Mouse (Mus musculus) liver, embryonic 16.5 days (tissue): ENCODE results near the gene Gnb1l. TPM values are rescaled to one million over a fixed set of nuclear protein-coding genes. Genes with fewer than 3 reads are reported as not detected.
A peak's percentile ranks its signal among the peaks of the same experiment; 100 is the strongest.

Experiments
- ATAC-seq: fragments of 200-750 bp; cut with Nextera tagmentation; 2 replicates; pipeline ENCODE4 v1.8.0; 2017; ENCODE audit warnings: low read depth, mild to moderate bottlenecking, moderate number of reproducible peaks, moderate library complexity
- H3K27ac ChIP-seq: fragments of 300-500 bp; sonication (generic); 2 replicates; pipeline ENCODE4 v1.5.1; 2014; ENCODE audit warnings: mild to moderate bottlenecking, low read length
- H3K27me3 ChIP-seq: fragments of 300-500 bp; sonication (generic); 2 replicates; pipeline ENCODE4 v1.6.1; 2014; ENCODE audit warnings: low read depth, low read length, mixed read lengths; ENCODE audit not compliant: control insufficient read depth, insufficient read depth
- H3K36me3 ChIP-seq: fragments of 300-500 bp; sonication (generic); 2 replicates; pipeline ENCODE4 v1.6.1; 2014; ENCODE audit warnings: mild to moderate bottlenecking; ENCODE audit not compliant: control insufficient read depth, insufficient read depth
- H3K4me1 ChIP-seq: fragments of 300-500 bp; sonication (generic); 2 replicates; pipeline ENCODE4 v1.6.1; 2014; ENCODE audit warnings: low read depth, low read length, mixed read lengths; ENCODE audit not compliant: control insufficient read depth
- H3K4me2 ChIP-seq: fragments of 300-500 bp; sonication (generic); 2 replicates; pipeline ENCODE4 v1.6.1; 2014; ENCODE audit warnings: low read depth, low read length, mixed read lengths
- H3K4me3 ChIP-seq: fragments of 300-500 bp; sonication (generic); 2 replicates; pipeline ENCODE4 v1.5.1; 2014; ENCODE audit warnings: low read depth, mild to moderate bottlenecking, low read length
- H3K9ac ChIP-seq: fragments of 300-500 bp; sonication (generic); 2 replicates; pipeline ENCODE4 v1.6.1; 2014; ENCODE audit warnings: low read depth, low read length
- H3K9me3 ChIP-seq: fragments of 300-500 bp; sonication (generic); replicated peaks from 2 replicates; pipeline ENCODE4 v1.6.1; 2016; ENCODE audit warnings: low read length; ENCODE audit not compliant: control insufficient read depth
- WGBS: fragments of 180-500 bp; shearing (Covaris S2); extraction: QIAGEN DNeasy Blood & Tissue Kit; methylation state at CpG from one replicate; pipeline ENCODE4 v1.1.7; 2014; ENCODE audit not compliant: insufficient replicate concordance; 5-methylcytosine and 5-hydroxymethylcytosine counted together
- polyA plus RNA-seq: library from polyadenylated mRNA; unstranded; fragments of >200 nt; fragmentation: Nextera tagmentation; extraction: Ambion mirVana; gene quantifications from 2 replicates; pipeline ENCODE4 v1.2.1, GENCODE M21; 2015

Gene Gnb1l
- 6.1 and 6.3 TPM in 2 replicates for polyA plus RNA-seq

- Histone ChIP-seq H3K4me3 (peak within 1 kb of the TSS; percentile 81), H3K27ac (peak within 1 kb of the TSS; percentile 73), H3K36me3 (peaks cover 9% of the 10 kb centered on the region), H3K4me1 (peaks cover 16% of the 10 kb centered on the region), H3K9ac (peak within 1 kb of the TSS; percentile 89), H3K4me2 (peak within 1 kb of the TSS; percentile 92), H3K9me3 (no peaks in the 10 kb centered on the region), H3K27me3 (no peaks in the 10 kb centered on the region)
- ATAC-seq = peak; percentile 97
- WGBS = under 1% methylated on average over 51 of the region's 51 CpGs
These were observed at the start of gene Gnb1l, which contains the start of gene Rtl10 for GRCm38 (mm10) chr16:18498558-18498990. TSS of gene Gnb1l (plus strand) at chr16:18498713. TSS of gene Rtl10 (plus strand) at chr16:18498901.

- no peak for ATAC-seq
- H3K9me3 ChIP-seq = no peaks in the 10 kb centered on the region
- peaks cover 66% of the 10 kb centered on the region for H3K36me3 ChIP-seq
- no peak overlapping the region for H3K27ac ChIP-seq
- no peak overlapping the region for H3K9ac ChIP-seq
- no peak overlapping the region for H3K4me2 ChIP-seq
- 88% methylated on average over 4 of the region's 4 CpGs for whole genome bisulfite sequencing
- no peaks in the 10 kb centered on the region for H3K27me3 ChIP-seq
- no peak overlapping the region for H3K4me3 ChIP-seq
- H3K4me1 ChIP-seq = no peaks in the 10 kb centered on the region
These were observed 49.5 kb upstream of the Gnb1l start for GRCm38 (mm10) chr16:18449005-18449404.

- Histone ChIP-seq H3K9me3 (no peaks in the 10 kb centered on the region), H3K4me2 (no peak overlapping the region), H3K4me3 (no peak overlapping the region), H3K27ac (no peak overlapping the region), H3K36me3 (peaks cover 67% of the 10 kb centered on the region), H3K4me1 (no peaks in the 10 kb centered on the region), H3K27me3 (no peaks in the 10 kb centered on the region), H3K9ac (no peak overlapping the region)
- 87% methylated on average over 9 of the region's 9 CpGs for WGBS
- ATAC-seq = no peak
These were observed 46.9 kb upstream of the Gnb1l start for GRCm38 (mm10) chr16:18451486-18452181.

- no peak for ATAC-seq
- Histone ChIP-seq H3K27me3 (no peaks in the 10 kb centered on the region), H3K9ac (no peak overlapping the region), H3K9me3 (no peaks in the 10 kb centered on the region), H3K36me3 (peaks cover 73% of the 10 kb centered on the region), H3K4me1 (no peaks in the 10 kb centered on the region), H3K4me3 (no peak overlapping the region), H3K4me2 (no peak overlapping the region), H3K27ac (no peak overlapping the region)
- WGBS = 90% methylated on average over 8 of the region's 8 CpGs
These were observed 46.1 kb upstream of the Gnb1l start for GRCm38 (mm10) chr16:18452361-18452862.

GRCm38 (mm10) chr16:18453846-18454245 is 44.7 kb upstream of the Gnb1l start:
- H3K9me3 ChIP-seq = no peaks in the 10 kb centered on the region
- peaks cover 75% of the 10 kb centered on the region for H3K36me3 ChIP-seq
- H3K27ac ChIP-seq = no peak overlapping the region
- peaks cover 9% of the 10 kb centered on the region for H3K4me1 ChIP-seq
- no peak for ATAC-seq
- H3K4me3 ChIP-seq = no peak overlapping the region
- no peaks in the 10 kb centered on the region for H3K27me3 ChIP-seq
- no peak overlapping the region for H3K4me2 ChIP-seq
- no peak overlapping the region for H3K9ac ChIP-seq
- WGBS = 74% methylated on average over 5 of the region's 5 CpGs

- H3K4me3 ChIP-seq = no peak overlapping the region
- H3K27ac ChIP-seq = no peak overlapping the region
- no peak for ATAC-seq
- WGBS = 77% methylated on average over 6 of the region's 6 CpGs
- H3K9me3 ChIP-seq = no peaks in the 10 kb centered on the region
- H3K9ac ChIP-seq = no peak overlapping the region
- H3K4me2 ChIP-seq = no peak overlapping the region
- no peaks in the 10 kb centered on the region for H3K27me3 ChIP-seq
- peaks cover 70% of the 10 kb centered on the region for H3K36me3 ChIP-seq
- peaks cover 22% of the 10 kb centered on the region for H3K4me1 ChIP-seq
These were observed 43.1 kb upstream of the Gnb1l start for GRCm38 (mm10) chr16:18455407-18455806.

GRCm38 (mm10) chr16:18458661-18459060 is 39.9 kb upstream of the Gnb1l start:
- Histone ChIP-seq H3K27ac (no peak overlapping the region), H3K27me3 (no peaks in the 10 kb centered on the region), H3K36me3 (peaks cover 58% of the 10 kb centered on the region), H3K4me3 (no peak overlapping the region), H3K4me1 (peaks cover 22% of the 10 kb centered on the region), H3K4me2 (no peak overlapping the region), H3K9me3 (no peaks in the 10 kb centered on the region), H3K9ac (no peak overlapping the region)
- no peak for ATAC-seq

- 4% methylated on average over 12 of the region's 12 CpGs for WGBS
- no peak overlapping the region for H3K4me2 ChIP-seq
- no peak overlapping the region; the same call in 1 of the 2 replicates for H3K27ac ChIP-seq
- no peaks in the 10 kb centered on the region for H3K9me3 ChIP-seq
- H3K36me3 ChIP-seq = peaks cover 56% of the 10 kb centered on the region
- H3K4me3 ChIP-seq = no peak overlapping the region
- no peak for ATAC-seq
- peaks cover 22% of the 10 kb centered on the region for H3K4me1 ChIP-seq
- no peaks in the 10 kb centered on the region for H3K27me3 ChIP-seq
- H3K9ac ChIP-seq = no peak overlapping the region
These were observed 39.1 kb upstream of the Gnb1l start for GRCm38 (mm10) chr16:18459335-18459954.

- Histone ChIP-seq H3K9me3 (no peaks in the 10 kb centered on the region), H3K27me3 (no peaks in the 10 kb centered on the region), H3K9ac (no peak overlapping the region), H3K4me1 (peaks cover 22% of the 10 kb centered on the region), H3K27ac (no peak overlapping the region; the same call in 1 of the 2 replicates), H3K4me3 (no peak overlapping the region), H3K36me3 (peaks cover 55% of the 10 kb centered on the region), H3K4me2 (no peak overlapping the region)
- ATAC-seq = peak; percentile 72
- WGBS = 5% methylated on average over 11 of the region's 11 CpGs
These were observed 38.5 kb upstream of the Gnb1l start for GRCm38 (mm10) chr16:18459955-18460370.
